Mouse (Mus musculus): ENCODE data around the gene Zfp941. TPM values are rescaled to one million over a fixed set of nuclear protein-coding genes. Genes with fewer than 3 reads are reported as not detected.

Gene Zfp941
- polyA plus RNA-seq, 1 experiment from 2014 or later: 0.59 TPM

- DNase-seq (ENCODE audit: low spot score) (peak; percentile 34), ATAC-seq (ENCODE audit: low FRiP score, low TSS enrichment) (peak; percentile 13)
- 28% methylated on average over 39 of the region's 40 CpGs for WGBS
- Histone ChIP-seq H3K4me1 (replicated peaks; ENCODE audit: control insufficient read depth, insufficient read depth) (peaks cover 10% of the 10 kb centered on the region; the same call in 1 of the 2 replicates), H3K36me3 (ENCODE audit: control insufficient read depth, insufficient read depth, low read length) (peaks cover 28% of the 10 kb centered on the region), H3K27ac (replicated peaks) (peak within 1 kb of the TSS; percentile 98), H3K27me3 (ENCODE audit: control insufficient read depth, insufficient read depth, low read length) (no peaks in the 10 kb centered on the region), H3K9me3 (ENCODE audit: control insufficient read depth, low read length) (no peaks in the 10 kb centered on the region), H3K4me3 (ENCODE audit: low read depth, low read length) (peak within 1 kb of the TSS; percentile 78), H3K4me2 (replicated peaks; ENCODE audit: low read depth) (peak within 1 kb of the TSS; percentile 80), H3K9ac (ENCODE audit: low read length) (peak within 1 kb of the TSS; percentile 89)
- TF ChIP-seq EP300 (optimal IDR thresholded peaks at IDR 0.05) (no peak), CTCF (IDR thresholded peaks at IDR 0.05; ENCODE audit: low read depth) (no peak)
Measured at GRCm38 (mm10) chr7:140857550-140858505, 35.9 kb upstream of the Zfp941 start, which contains the start of gene Bet1l. TSS of gene Bet1l (minus strand) at chr7:140857577.

GRCm38 (mm10) chr7:140856785-140857549, 35.0 kb upstream of the Zfp941 start, which contains the start of gene Ric8a:
TSS of gene Ric8a (plus strand) at chr7:140856957.
- H3K36me3 ChIP-seq (ENCODE audit: control insufficient read depth, insufficient read depth, low read length): peaks cover 23% of the 10 kb centered on the region

DNA sequence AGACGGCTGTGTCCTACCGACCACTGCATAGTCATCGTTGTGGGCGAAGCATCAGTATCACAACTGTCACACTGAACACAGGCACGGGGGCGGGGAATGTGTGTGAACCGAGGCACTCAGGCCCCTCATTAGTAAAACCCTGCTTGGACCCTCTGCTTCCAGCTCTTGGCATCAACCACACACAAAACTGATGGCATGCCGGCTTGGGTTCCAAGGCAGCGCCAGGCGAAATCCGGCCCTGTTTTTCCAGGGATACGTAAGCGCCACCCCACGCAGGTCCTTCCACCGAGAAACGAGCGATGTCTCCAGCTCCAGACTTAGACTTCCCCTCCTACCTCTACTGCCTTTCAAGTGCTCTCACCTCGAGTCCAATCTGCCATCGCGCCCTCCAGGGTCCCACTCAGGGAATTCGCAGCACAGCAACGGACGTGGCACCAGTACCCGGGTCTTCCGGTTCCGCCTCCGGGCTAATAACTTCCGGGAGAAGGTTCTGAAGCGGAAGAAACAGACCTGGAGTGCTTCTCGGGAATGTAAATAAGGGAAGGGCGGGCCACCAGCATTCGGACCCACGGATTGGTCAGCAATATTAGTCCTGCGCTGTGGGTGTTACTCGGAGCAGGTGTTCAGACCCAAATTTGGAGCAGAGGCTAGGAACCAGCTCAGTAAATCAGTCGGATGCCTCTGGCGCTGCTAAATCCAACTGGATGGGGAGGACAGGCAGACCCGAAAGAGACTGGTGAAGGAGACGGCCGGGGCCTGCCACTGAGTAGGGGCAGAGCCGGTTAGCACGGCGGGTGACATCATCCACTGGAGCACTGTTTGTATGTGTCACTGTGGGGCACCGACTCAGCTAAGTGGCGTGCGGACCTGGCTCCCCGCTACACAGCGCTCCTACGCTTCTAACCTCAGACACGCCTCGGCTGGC, 34.1 kb upstream of the Zfp941 start, which contains the start of gene Gm45785:
TSS of gene Gm45785 (minus strand) at position 472 of the 925 bp plus-strand sequence.
- H3K4me3 ChIP-seq (ENCODE audit: low read depth, low read length): peak within 1 kb of the TSS; percentile 78
- peaks cover 22% of the 10 kb centered on the region; the same call in 1 of the 2 replicates for H3K36me3 ChIP-seq (ENCODE audit: control insufficient read depth, insufficient read depth, low read length)
- peak within 1 kb of the TSS; percentile 98 for H3K27ac ChIP-seq (replicated peaks)
- ATAC-seq (ENCODE audit: low FRiP score, low TSS enrichment) (peak; percentile 88), DNase-seq (ENCODE audit: low spot score) (peak; percentile 92)
- H3K27me3 ChIP-seq (ENCODE audit: control insufficient read depth, insufficient read depth, low read length): no peaks in the 10 kb centered on the region
- peaks cover 10% of the 10 kb centered on the region; the same call in 1 of the 2 replicates for H3K4me1 ChIP-seq (replicated peaks; ENCODE audit: control insufficient read depth, insufficient read depth)
- peak within 1 kb of the TSS; percentile 89 for H3K9ac ChIP-seq (ENCODE audit: low read length)
- H3K4me2 ChIP-seq (replicated peaks; ENCODE audit: low read depth): peak within 1 kb of the TSS; percentile 80
- peak; percentile 27; the same call in 1 of the 2 replicates for TF ChIP-seq CTCF (IDR thresholded peaks at IDR 0.05; ENCODE audit: low read depth)
- TF ChIP-seq EP300 (optimal IDR thresholded peaks at IDR 0.05): no peak
- 1% methylated on average over 51 of the region's 51 CpGs for WGBS
- H3K9me3 ChIP-seq (ENCODE audit: control insufficient read depth, low read length): no peaks in the 10 kb centered on the region

More at GRCm38 (mm10) chr7:140856785-140857549, 35.0 kb upstream of the Zfp941 start, which contains the start of gene Ric8a:
- no peaks in the 10 kb centered on the region for H3K9me3 ChIP-seq (ENCODE audit: control insufficient read depth, low read length)
- peak within 1 kb of the TSS; percentile 78 for H3K4me3 ChIP-seq (ENCODE audit: low read depth, low read length)
- peak within 1 kb of the TSS; percentile 98 for H3K27ac ChIP-seq (replicated peaks)
- TF ChIP-seq EP300 (optimal IDR thresholded peaks at IDR 0.05): no peak
- TF ChIP-seq CTCF (IDR thresholded peaks at IDR 0.05; ENCODE audit: low read depth): no peak
- under 1% methylated on average over 50 of the region's 50 CpGs for WGBS
- no peaks in the 10 kb centered on the region for H3K27me3 ChIP-seq (ENCODE audit: control insufficient read depth, insufficient read depth, low read length)
- peak within 1 kb of the TSS; percentile 89 for H3K9ac ChIP-seq (ENCODE audit: low read length)
- ATAC-seq (ENCODE audit: low FRiP score, low TSS enrichment): peak; percentile 89
- peak; percentile 95 for DNase-seq (ENCODE audit: low spot score)
- H3K4me2 ChIP-seq (replicated peaks; ENCODE audit: low read depth): peak within 1 kb of the TSS; percentile 80
- peaks cover 10% of the 10 kb centered on the region; the same call in 1 of the 2 replicates for H3K4me1 ChIP-seq (replicated peaks; ENCODE audit: control insufficient read depth, insufficient read depth)

GRCm38 (mm10) chr7:140855181-140855580, 33.2 kb upstream of the Zfp941 start:
- 65% methylated on average over 9 of the region's 9 CpGs for WGBS
- Histone ChIP-seq H3K9me3 (ENCODE audit: control insufficient read depth, low read length) (no peaks in the 10 kb centered on the region), H3K9ac (ENCODE audit: low read length) (peak overlapping the region; percentile 89), H3K27me3 (ENCODE audit: control insufficient read depth, insufficient read depth, low read length) (no peaks in the 10 kb centered on the region), H3K4me3 (ENCODE audit: low read depth, low read length) (peak overlapping the region; percentile 78), H3K27ac (replicated peaks) (peak overlapping the region; percentile 98), H3K4me1 (replicated peaks; ENCODE audit: control insufficient read depth, insufficient read depth) (peaks cover 10% of the 10 kb centered on the region; the same call in 1 of the 2 replicates), H3K36me3 (ENCODE audit: control insufficient read depth, insufficient read depth, low read length) (peaks cover 16% of the 10 kb centered on the region; the same call in 1 of the 2 replicates), H3K4me2 (replicated peaks; ENCODE audit: low read depth) (peak overlapping the region; percentile 80)
- no peak for TF ChIP-seq CTCF (IDR thresholded peaks at IDR 0.05; ENCODE audit: low read depth)
- TF ChIP-seq EP300 (optimal IDR thresholded peaks at IDR 0.05): no peak
- ATAC-seq (ENCODE audit: low FRiP score, low TSS enrichment) (no peak), DNase-seq (ENCODE audit: low spot score) (no peak)

Data from stomach, postnatal 0 days (tissue).